Mouse (Mus musculus) forebrain, postnatal 0 days (tissue): Measurements from ENCODE around the gene Syne3. TPM values are rescaled to one million over a fixed set of nuclear protein-coding genes. Genes with fewer than 3 reads are reported as not detected.

Experiments
- ATAC-seq: fragments of 200-750 bp; cut with Nextera tagmentation; 2 replicates; pipeline ENCODE4 v1.8.0; 2017; ENCODE audit warnings: mild to moderate bottlenecking, moderate library complexity
- DNase-seq: peaks from one replicate; pipeline ENCODE4 v3.0.0-alpha.2; 2015
- H3K27ac ChIP-seq: fragments of 300-500 bp; sonication (generic); 2 replicates; pipeline ENCODE4 v1.5.1; 2014; ENCODE audit warnings: low read depth, mild to moderate bottlenecking, antibody characterized with exemption, low read length, moderate library complexity, mixed read lengths
- H3K27me3 ChIP-seq: fragments of 300-500 bp; sonication (generic); 2 replicates; pipeline ENCODE4 v1.6.1; 2014; ENCODE audit warnings: mild to moderate bottlenecking, low read length, mixed read lengths; ENCODE audit not compliant: insufficient read depth
- H3K36me3 ChIP-seq: fragments of 300-500 bp; sonication (generic); 2 replicates; pipeline ENCODE4 v1.6.1; 2014; ENCODE audit warnings: mild to moderate bottlenecking, moderate library complexity; ENCODE audit not compliant: insufficient read depth
- H3K4me1 ChIP-seq: fragments of 300-500 bp; sonication (generic); 2 replicates; pipeline ENCODE4 v1.6.1; 2014; ENCODE audit warnings: antibody characterized with exemption; ENCODE audit not compliant: insufficient read depth
- H3K4me2 ChIP-seq: fragments of 300-500 bp; sonication (generic); 2 replicates; pipeline ENCODE4 v1.6.1; 2014; ENCODE audit warnings: low read depth, mild to moderate bottlenecking, moderate library complexity
- H3K4me3 ChIP-seq: fragments of 300-500 bp; sonication (generic); 2 replicates; pipeline ENCODE4 v1.5.1; 2014; ENCODE audit warnings: low read depth, low read length, mixed read lengths
- H3K9ac ChIP-seq: fragments of 300-500 bp; sonication (generic); 2 replicates; pipeline ENCODE4 v1.6.1; 2014; ENCODE audit warnings: mild to moderate bottlenecking
- H3K9me3 ChIP-seq: fragments of 300-500 bp; sonication (generic); 2 replicates; pipeline ENCODE4 v1.6.1; 2016; ENCODE audit warnings: low read length
- CTCF ChIP-seq: sonication (generic); IDR thresholded peaks from 2 replicates; pipeline ENCODE4 v1.5.1; 2016; ENCODE audit warnings: antibody characterized with exemption, control low read depth, low read depth
- WGBS: fragments of 180-500 bp; shearing (Covaris S2); extraction: QIAGEN DNeasy Blood & Tissue Kit; methylation state at CpG from one replicate; pipeline ENCODE4 v1.1.7; 2014; 5-methylcytosine and 5-hydroxymethylcytosine counted together
- polyA plus RNA-seq: library from polyadenylated mRNA; unstranded; fragments of >200 nt; fragmentation: Nextera tagmentation; extraction: Ambion mirVana; gene quantifications from 2 replicates; pipeline ENCODE4 v1.2.1, GENCODE M21; 2015
- total RNA-seq: library from RNA; depleted of rRNA; stranded (reverse); fragments of >200 nt; gene quantifications from 2 replicates; pipeline ENCODE4 v1.2.3, GENCODE M21; 2014

Gene Syne3
- total and polyA plus RNA-seq, 2 experiments from 2014 or later, result 0.54 to 1.8 TPM

- DNase-seq (no peak), ATAC-seq (peak; percentile 43; the same call in 1 of the 2 replicates)
- H3K4me1 ChIP-seq, result no peaks in the 10 kb centered on the region
- no peaks in the 10 kb centered on the region for H3K9me3 ChIP-seq
- no peaks in the 10 kb centered on the region for H3K36me3 ChIP-seq
- H3K27ac ChIP-seq, result no peak overlapping the region
- 56% methylated on average over 10 of the region's 10 CpGs for WGBS
- H3K4me3 ChIP-seq, result no peak overlapping the region
- H3K4me2 ChIP-seq, result no peak overlapping the region
- H3K9ac ChIP-seq, result no peak overlapping the region
- no peaks in the 10 kb centered on the region for H3K27me3 ChIP-seq
- TF ChIP-seq CTCF, result no peak
Measured at GRCm38 (mm10) chr12:105016639-105017038, 7.0 kb upstream of the Syne3 start.

GRCm38 (mm10) chr12:105016199-105016598 is 6.6 kb upstream of the Syne3 start:
- no peak for TF ChIP-seq CTCF
- Histone ChIP-seq H3K36me3 (no peaks in the 10 kb centered on the region), H3K9ac (no peak overlapping the region), H3K4me3 (no peak overlapping the region), H3K27me3 (no peaks in the 10 kb centered on the region), H3K4me1 (no peaks in the 10 kb centered on the region), H3K9me3 (no peaks in the 10 kb centered on the region), H3K4me2 (no peak overlapping the region), H3K27ac (no peak overlapping the region)
- WGBS, result 47% methylated on average over 4 of the region's 4 CpGs
- DNase-seq (peak; percentile 50), ATAC-seq (peak; percentile 53)

GRCm38 (mm10) chr12:105013065-105013464 is 3.5 kb upstream of the Syne3 start:
- DNase-seq, result no peak
- Histone ChIP-seq H3K27ac (no peak overlapping the region), H3K4me1 (no peaks in the 10 kb centered on the region), H3K4me3 (no peak overlapping the region), H3K9ac (no peak overlapping the region), H3K36me3 (no peaks in the 10 kb centered on the region), H3K4me2 (no peak overlapping the region), H3K9me3 (no peaks in the 10 kb centered on the region), H3K27me3 (peaks cover 10% of the 10 kb centered on the region; the same call in 1 of the 2 replicates)
- ATAC-seq, result no peak
- 49% methylated on average over 17 of the region's 17 CpGs for WGBS
- no peak for TF ChIP-seq CTCF

- no peaks in the 10 kb centered on the region for H3K4me1 ChIP-seq
- H3K4me3 ChIP-seq, result no peak overlapping the region
- H3K36me3 ChIP-seq, result no peaks in the 10 kb centered on the region
- H3K4me2 ChIP-seq, result no peak overlapping the region
- ATAC-seq (no peak), DNase-seq (no peak)
- whole genome bisulfite sequencing, result 98% methylated on average over 4 of the region's 4 CpGs
- no peak overlapping the region for H3K9ac ChIP-seq
- H3K27me3 ChIP-seq, result peaks cover 10% of the 10 kb centered on the region; the same call in 1 of the 2 replicates
- no peak overlapping the region for H3K27ac ChIP-seq
- TF ChIP-seq CTCF, result no peak
- H3K9me3 ChIP-seq, result no peaks in the 10 kb centered on the region
Measured at GRCm38 (mm10) chr12:105012314-105012713, 2.7 kb upstream of the Syne3 start.

GRCm38 (mm10) chr12:105011589-105011988 is 2.0 kb upstream of the Syne3 start:
- Histone ChIP-seq H3K4me3 (no peak overlapping the region), H3K27ac (no peak overlapping the region), H3K36me3 (no peaks in the 10 kb centered on the region), H3K9ac (no peak overlapping the region), H3K4me2 (no peak overlapping the region), H3K4me1 (no peaks in the 10 kb centered on the region), H3K27me3 (peaks cover 10% of the 10 kb centered on the region; the same call in 1 of the 2 replicates), H3K9me3 (no peaks in the 10 kb centered on the region)
- no peak for TF ChIP-seq CTCF
- no peak for DNase-seq
- ATAC-seq, result no peak
- WGBS, result 88% methylated on average over 1 of the region's 1 CpGs

GRCm38 (mm10) chr12:105010213-105010790 is 693 bp upstream of the Syne3 start:
- WGBS, result 17% methylated on average over 9 of the region's 9 CpGs
- no peak for DNase-seq
- H3K4me3 ChIP-seq, result peak overlapping the region; percentile 48

GRCm38 (mm10) chr12:105008752-105009178 is 844 bp downstream of the Syne3 start:
- ATAC-seq (peak; percentile 47; the same call in 1 of the 2 replicates), DNase-seq (no peak)
- Histone ChIP-seq H3K36me3 (no peaks in the 10 kb centered on the region), H3K27ac (no peak overlapping the region), H3K9ac (0 out of 2 replicates have a peak overlapping the region, but pooled peaks have one; percentile 48), H3K9me3 (no peaks in the 10 kb centered on the region), H3K4me3 (no peak overlapping the region), H3K4me1 (no peaks in the 10 kb centered on the region), H3K4me2 (peak overlapping the region; percentile 97; the same call in 1 of the 2 replicates), H3K27me3 (peaks cover 10% of the 10 kb centered on the region; the same call in 1 of the 2 replicates)
- WGBS, result under 1% methylated on average over 13 of the region's 13 CpGs
- no peak for TF ChIP-seq CTCF

More at GRCm38 (mm10) chr12:105010213-105010790, 693 bp upstream of the Syne3 start:
- Histone ChIP-seq H3K4me1 (no peaks in the 10 kb centered on the region), H3K27me3 (peaks cover 10% of the 10 kb centered on the region; the same call in 1 of the 2 replicates), H3K4me2 (peak overlapping the region; percentile 97), H3K27ac (no peak overlapping the region), H3K9ac (peak overlapping the region; percentile 48; the same call in 1 of the 2 replicates), H3K9me3 (no peaks in the 10 kb centered on the region), H3K36me3 (no peaks in the 10 kb centered on the region)
- ATAC-seq, result peak; percentile 8; the same call in 1 of the 2 replicates
- TF ChIP-seq CTCF, result no peak
